Comparison of ENCODE assay signal across 8 mouse cellular contexts in genomic region chr9:103302666-103303065, GRCm38 (mm10). TPM values are rescaled to one million over a fixed set of nuclear protein-coding genes. Genes with fewer than 3 reads are reported as not detected.
DNase-seq lines count a peak whose midpoint lies in the region; TF ChIP-seq lines count a peak whose summit lies in the region.
"Had no signal": no experiment of that assay in that cellular context is flagged by ENCODE, and none has a peak within 500 bp of the region (broad histone marks: within the 10 kb centered on the region; RNA-seq: fewer than 3 reads in every experiment).

No protein-coding gene starts in this region.

- H3K9me3 ChIP-seq in E14TG2a.4 (ENCODE audit: low read length) = no peaks in the 10 kb centered on the region
- H3K9me3 ChIP-seq: megakaryocyte, embryonic 14.5 days had no signal

- H3K27me3 ChIP-seq in E14TG2a.4 (ENCODE audit: insufficient read depth, low read length) = no peaks in the 10 kb centered on the region

- H3K36me3 ChIP-seq in E14TG2a.4 (ENCODE audit: insufficient read depth, low read length) = peaks cover 38% of the 10 kb centered on the region

- H3K4me3 ChIP-seq in E14TG2a.4 (replicated peaks; ENCODE audit: low read length) = no peak overlapping the region
- no peak overlapping the region for H3K4me3 ChIP-seq in lung, adult 2 months (replicated peaks; ENCODE audit: extremely low read depth, low read depth, low read length)
- H3K4me3 ChIP-seq: megakaryocyte, embryonic 14.5 days had no signal

- 50% methylated on average over 3 of the region's 3 CpGs for WGBS in lung, adult 2 months

- peak; percentile 74 for TF ChIP-seq CTCF in E14TG2a.4 (conservative IDR thresholded peaks at IDR 0.05; ENCODE audit: low read length)
- peak; percentile 44; the same call in 1 of the 2 replicates for TF ChIP-seq CTCF in lung, adult 2 months (IDR thresholded peaks at IDR 0.05; ENCODE audit: insufficient read depth, low read length)

- DNase-seq in A20 (ENCODE audit: low read depth, low spot score) = peak; percentile 65
- DNase-seq in cerebellum, adult 11-12 months = peak; percentile 20
- peak; percentile 8 to 54 for DNase-seq in frontal cortex, postnatal 14 days (ENCODE audit: low spot score in 2 of 2)
- DNase-seq in kidney, postnatal 4 days = peak; percentile 73 to 78
- DNase-seq in lung, adult 2 months = peak; percentile 53
- DNase-seq in right cerebral cortex, postnatal 10 days (ENCODE audit: low spot score in 2 of 2) = peak; percentile 58 to 72

- H3K4me1 ChIP-seq in E14TG2a.4 (replicated peaks; ENCODE audit: low read depth, low read length) = peaks cover 30% of the 10 kb centered on the region
- H3K4me1 ChIP-seq in lung, adult 2 months (ENCODE audit: control insufficient read depth, insufficient read depth, low read length) = no peaks in the 10 kb centered on the region

- no peak for TF ChIP-seq POLR2A in lung, adult 2 months (IDR thresholded peaks at IDR 0.05; ENCODE audit: borderline replicate concordance, extremely low read depth, low read depth, low read length)

RNA-seq across cellular contexts. Expression of gene 1300017J02Rik, which starts 2.2 kb away (rescaled TPM):
- 0.07 and 0.26 TPM in 2 replicates for polyA plus RNA-seq in lung, adult 2 months (2012; rRNA removed)

RNA-seq across cellular contexts. Expression of gene Topbp1, which starts 2.3 kb away (rescaled TPM):
- polyA plus RNA-seq in lung, adult 2 months (2012; rRNA removed) = 7.0 and 8.0 TPM in 2 replicates

Comparison
In these comparisons a context has a peak if more than half of its experiments do, and no peak if none do; other contexts are left out.
1. DNase-seq: peak in every context shown above with its lines; median percentile 76 in kidney, postnatal 4 days; 65 in A20; 65 in right cerebral cortex, postnatal 10 days; 53 in lung, adult 2 months; 31 in frontal cortex, postnatal 14 days; 20 in cerebellum, adult 11-12 months.